Mouse (Mus musculus) retina, adult 2 months (tissue): ENCODE measurements around the gene Scgb2a2.
"Not testable (repeated sequence)": the region's sequence is repeated elsewhere in the genome, so short reads cannot be mapped to it uniquely, and the experiment has no call there.

Experiments
- DNase-seq: peaks from one replicate; pipeline ENCODE4 v3.0.0-alpha.2; 2012; ENCODE audit warnings: low read depth, low spot score

The Scgb2a2 gene

GRCm38 (mm10) chr19:9847262-9847661, at the start of gene Scgb2a2:
Scgb2a2 (plus strand) TSS chr19:9847562.
- no peak for DNase-seq

GRCm38 (mm10) chr19:9836581-9837340, 10.6 kb upstream of the Scgb2a2 start:
- DNase-seq, result not testable (repeated sequence)

DNA sequence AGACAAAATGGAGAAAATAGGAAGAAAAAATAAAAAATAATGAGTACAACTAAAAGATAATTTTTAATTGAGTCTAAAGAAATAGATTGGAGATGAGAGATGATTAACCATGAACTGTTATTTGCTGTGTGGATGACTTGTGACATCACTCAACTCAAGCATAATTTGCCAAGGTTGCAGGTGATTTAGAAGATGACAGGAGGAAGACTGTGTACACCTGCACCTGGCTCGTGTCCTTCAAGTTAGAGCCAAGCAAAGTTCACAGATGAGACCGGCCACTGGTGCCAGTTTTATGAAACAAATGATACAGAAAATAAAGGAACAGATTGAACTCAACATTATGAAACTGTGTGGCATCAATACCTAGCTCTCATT, 10.0 kb upstream of the Scgb2a2 start:
- peak; percentile 3 for DNase-seq

DNA sequence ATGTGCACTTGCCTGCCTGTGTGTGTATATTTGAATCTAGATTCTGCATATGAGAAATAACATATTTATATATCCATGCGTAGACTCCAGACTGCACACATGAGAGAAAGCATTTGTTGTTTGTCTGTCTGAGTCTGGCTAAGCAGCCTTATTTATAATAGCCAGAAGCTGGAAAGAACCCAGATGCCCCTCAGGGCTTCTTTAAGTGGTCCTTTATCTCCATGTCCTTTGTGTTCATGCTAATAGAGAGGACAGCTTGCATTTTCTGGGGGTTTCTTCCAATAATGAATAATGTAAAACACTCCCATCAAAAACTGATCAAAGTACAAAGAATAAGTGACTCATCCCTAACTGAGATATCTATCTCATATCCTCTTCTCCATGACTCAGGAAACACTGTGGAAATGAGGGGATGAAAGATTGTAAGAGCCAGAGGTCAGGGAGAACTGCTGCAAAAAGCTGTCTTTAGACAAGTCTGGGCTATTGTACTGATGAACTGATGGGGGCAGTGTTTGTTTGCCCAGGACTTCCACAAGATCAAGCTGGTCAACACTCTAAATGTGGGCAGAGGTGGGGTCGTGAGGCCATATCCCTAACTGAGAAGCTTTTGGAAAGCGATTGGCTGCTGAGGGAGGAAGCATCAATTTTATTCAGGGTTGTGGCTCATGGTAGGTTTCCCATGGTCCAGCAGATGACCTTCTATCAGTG, 2.2 kb downstream of the Scgb2a2 start:
- not testable (repeated sequence) for DNase-seq

GRCm38 (mm10) chr19:9860821-9861220, 13.5 kb downstream of the Scgb2a2 start:
- DNase-seq, result not testable (repeated sequence)

GRCm38 (mm10) chr19:9864856-9865255, 17.5 kb downstream of the Scgb2a2 start:
- no peak for DNase-seq

- no peak for DNase-seq
These were observed 18.1 kb downstream of the Scgb2a2 start for GRCm38 (mm10) chr19:9865466-9865865.

GRCm38 (mm10) chr19:9878186-9878835, 30.9 kb downstream of the Scgb2a2 start:
- DNase-seq, result no peak

GRCm38 (mm10) chr19:9886348-9886747, 39.0 kb downstream of the Scgb2a2 start:
- DNase-seq, result no peak

- no peak for DNase-seq
These were observed 39.4 kb downstream of the Scgb2a2 start for GRCm38 (mm10) chr19:9886771-9887170.

GRCm38 (mm10) chr19:9896067-9896466, 48.7 kb downstream of the Scgb2a2 start:
- DNase-seq, result no peak

GRCm38 (mm10) chr19:9898339-9899066, 51.1 kb downstream of the Scgb2a2 start:
- DNase-seq, result no peak

- DNase-seq, result peak; percentile 89
These were observed 51.9 kb downstream of the Scgb2a2 start, which contains the start of gene Incenp for GRCm38 (mm10) chr19:9899072-9899779. Incenp (minus strand) TSS chr19:9899551.

DNA sequence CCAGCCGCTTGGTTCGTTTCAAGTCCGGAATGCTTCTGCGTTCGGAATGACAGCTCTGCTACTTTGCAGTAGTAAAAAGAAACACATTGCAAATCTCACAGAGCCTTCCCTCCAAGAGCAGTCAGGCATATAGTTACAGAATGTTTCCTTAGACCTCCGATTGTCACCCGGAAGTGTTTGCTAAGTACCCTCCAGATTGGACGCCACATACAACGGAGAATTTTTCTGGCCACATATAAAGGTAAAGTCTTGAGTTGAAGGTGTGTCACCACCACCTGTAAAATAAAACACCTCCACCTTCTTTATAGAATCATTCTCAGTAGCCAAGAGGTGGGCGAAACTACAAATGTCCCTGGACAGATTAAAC, 52.4 kb downstream of the Scgb2a2 start:
- no peak for DNase-seq

GRCm38 (mm10) chr19:9900696-9901095, 53.3 kb downstream of the Scgb2a2 start:
- DNase-seq, result not testable (repeated sequence)
